Mouse (Mus musculus) adrenal gland, postnatal 25 days (tissue): ENCODE data around the gene Katnbl1. TPM values are rescaled to one million over a fixed set of nuclear protein-coding genes. Genes with fewer than 3 reads are reported as not detected.

Source experiments
- total RNA-seq: library from RNA; stranded (reverse); gene quantifications from 2 replicates; pipeline ENCODE4 v1.2.3, GENCODE M21; 2021

Katnbl1 gene
- total RNA-seq, 1 experiment from 2014 or later: 12.0 TPM

Other genes with a start within 250 kb of the Katnbl1 start
- not detected in 2 replicates for gene Olfr1316, start 244.2 kb upstream of the Katnbl1 start, total RNA-seq
- gene Olfr1317, start 238.9 kb upstream of the Katnbl1 start, total RNA-seq: not detected in 2 replicates
- not detected in 2 replicates for gene Olfr1318, start 225.0 kb upstream of the Katnbl1 start, total RNA-seq
- gene Lpcat4, start 139.7 kb upstream of the Katnbl1 start, total RNA-seq: 6.0 and 10.4 TPM in 2 replicates
- gene Nutm1, start 119.9 kb upstream of the Katnbl1 start, total RNA-seq: not detected in 2 replicates
- gene Nop10, start 117.3 kb upstream of the Katnbl1 start, total RNA-seq: 134 and 135 TPM in 2 replicates
- 43.4 and 52.9 TPM in 2 replicates for gene Slc12a6, start 113.4 kb upstream of the Katnbl1 start, total RNA-seq
- not detected in 2 replicates for gene Gm21985, start 112.9 kb upstream of the Katnbl1 start, total RNA-seq
- gene Emc4, start 11.2 kb upstream of the Katnbl1 start, total RNA-seq: 89.3 and 92.2 TPM in 2 replicates
- gene Emc7, start 75.8 kb downstream of the Katnbl1 start, total RNA-seq: 28.3 and 30.8 TPM in 2 replicates
- not detected in 2 replicates for gene Chrm5, start 101.6 kb downstream of the Katnbl1 start, total RNA-seq
- 19.2 and 21.4 TPM in 2 replicates for gene Aven, start 113.8 kb downstream of the Katnbl1 start, total RNA-seq